Mouse (Mus musculus): ENCODE measurements at regions not wholly inside any gene's neighbourhood (a gene's known extent, or its start where the extent isn't known, plus 50 kb on each side); places are given as distances from the start of the nearest gene placed in this dataset.

GRCm38 (mm10) chr14:67159996-67160395 is 1151.0 kb upstream of the Gulo start:
- Histone ChIP-seq H3K4me2 (replicated peaks) (no peak overlapping the region), H3K9ac (no peak overlapping the region), H3K9me3 (ENCODE audit: control insufficient read depth, low read length) (no peaks in the 10 kb centered on the region), H3K4me3 (replicated peaks; ENCODE audit: low read length) (no peak overlapping the region), H3K27me3 (ENCODE audit: control insufficient read depth, insufficient read depth, low read length) (no peaks in the 10 kb centered on the region), H3K27ac (no peak overlapping the region), H3K4me1 (replicated peaks; ENCODE audit: control insufficient read depth, insufficient read depth, low read length) (0 out of 2 replicates have a peak, but pooled peaks cover 3% of the 10 kb centered on the region), H3K36me3 (replicated peaks; ENCODE audit: control insufficient read depth, insufficient read depth) (no peaks in the 10 kb centered on the region)
- no peak for ATAC-seq (ENCODE audit: low FRiP score)
- 92% methylated on average over 10 of the region's 10 CpGs for WGBS
- no peak for DNase-seq (ENCODE audit: low spot score)

GRCm38 (mm10) chr14:67158867-67159266 is 1149.9 kb upstream of the Gulo start:
- ATAC-seq (ENCODE audit: low FRiP score), result no peak
- DNase-seq (ENCODE audit: low spot score), result no peak
- no peak overlapping the region for H3K4me3 ChIP-seq (replicated peaks; ENCODE audit: low read length)
- 0 out of 2 replicates have a peak, but pooled peaks cover 3% of the 10 kb centered on the region for H3K4me1 ChIP-seq (replicated peaks; ENCODE audit: control insufficient read depth, insufficient read depth, low read length)
- H3K27ac ChIP-seq, result no peak overlapping the region
- no peak overlapping the region for H3K9ac ChIP-seq
- no peak overlapping the region for H3K4me2 ChIP-seq (replicated peaks)
- 94% methylated on average over 9 of the region's 9 CpGs for WGBS
- H3K9me3 ChIP-seq (ENCODE audit: control insufficient read depth, low read length), result no peaks in the 10 kb centered on the region
- H3K27me3 ChIP-seq (ENCODE audit: control insufficient read depth, insufficient read depth, low read length), result no peaks in the 10 kb centered on the region
- no peaks in the 10 kb centered on the region for H3K36me3 ChIP-seq (replicated peaks; ENCODE audit: control insufficient read depth, insufficient read depth)

GRCm38 (mm10) chr14:67156366-67156765 is 1147.4 kb upstream of the Gulo start:
- Histone ChIP-seq H3K9me3 (ENCODE audit: control insufficient read depth, low read length) (no peaks in the 10 kb centered on the region), H3K27me3 (ENCODE audit: control insufficient read depth, insufficient read depth, low read length) (no peaks in the 10 kb centered on the region), H3K36me3 (replicated peaks; ENCODE audit: control insufficient read depth, insufficient read depth) (no peaks in the 10 kb centered on the region), H3K27ac (no peak overlapping the region), H3K4me2 (replicated peaks) (no peak overlapping the region), H3K4me1 (replicated peaks; ENCODE audit: control insufficient read depth, insufficient read depth, low read length) (0 out of 2 replicates have a peak, but pooled peaks cover 3% of the 10 kb centered on the region), H3K9ac (no peak overlapping the region), H3K4me3 (replicated peaks; ENCODE audit: low read length) (no peak overlapping the region)
- DNase-seq (ENCODE audit: low spot score) (no peak), ATAC-seq (ENCODE audit: low FRiP score) (no peak)
- WGBS, result 64% methylated on average over 8 of the region's 8 CpGs

- DNase-seq (ENCODE audit: low spot score) (no peak), ATAC-seq (ENCODE audit: low FRiP score) (no peak)
- 59% methylated on average over 3 of the region's 3 CpGs for WGBS
- Histone ChIP-seq H3K36me3 (replicated peaks; ENCODE audit: control insufficient read depth, insufficient read depth) (no peaks in the 10 kb centered on the region), H3K4me3 (replicated peaks; ENCODE audit: low read length) (no peak overlapping the region), H3K27me3 (ENCODE audit: control insufficient read depth, insufficient read depth, low read length) (no peaks in the 10 kb centered on the region), H3K27ac (no peak overlapping the region), H3K9me3 (ENCODE audit: control insufficient read depth, low read length) (no peaks in the 10 kb centered on the region), H3K4me1 (replicated peaks; ENCODE audit: control insufficient read depth, insufficient read depth, low read length) (0 out of 2 replicates have a peak, but pooled peaks cover 3% of the 10 kb centered on the region), H3K4me2 (replicated peaks) (no peak overlapping the region), H3K9ac (no peak overlapping the region)
These were observed 1144.6 kb upstream of the Gulo start for GRCm38 (mm10) chr14:67153621-67154020.

GRCm38 (mm10) chr14:67149961-67150471 is 1141.0 kb upstream of the Gulo start:
- H3K36me3 ChIP-seq (replicated peaks; ENCODE audit: control insufficient read depth, insufficient read depth), result no peaks in the 10 kb centered on the region
- H3K4me3 ChIP-seq (replicated peaks; ENCODE audit: low read length), result no peak overlapping the region
- H3K9ac ChIP-seq, result no peak overlapping the region
- ATAC-seq (ENCODE audit: low FRiP score) (no peak), DNase-seq (ENCODE audit: low spot score) (no peak)
- H3K4me1 ChIP-seq (replicated peaks; ENCODE audit: control insufficient read depth, insufficient read depth, low read length), result 0 out of 2 replicates have a peak, but pooled peaks cover under 1% of the 10 kb centered on the region
- 56% methylated on average over 7 of the region's 7 CpGs for WGBS
- no peak overlapping the region for H3K27ac ChIP-seq
- no peak overlapping the region for H3K4me2 ChIP-seq (replicated peaks)
- H3K27me3 ChIP-seq (ENCODE audit: control insufficient read depth, insufficient read depth, low read length), result no peaks in the 10 kb centered on the region
- no peaks in the 10 kb centered on the region for H3K9me3 ChIP-seq (ENCODE audit: control insufficient read depth, low read length)

- WGBS, result 81% methylated on average over 8 of the region's 8 CpGs
- Histone ChIP-seq H3K27me3 (ENCODE audit: control insufficient read depth, insufficient read depth, low read length) (no peaks in the 10 kb centered on the region), H3K9me3 (ENCODE audit: control insufficient read depth, low read length) (no peaks in the 10 kb centered on the region), H3K36me3 (replicated peaks; ENCODE audit: control insufficient read depth, insufficient read depth) (no peaks in the 10 kb centered on the region), H3K27ac (no peak overlapping the region), H3K4me3 (replicated peaks; ENCODE audit: low read length) (no peak overlapping the region), H3K4me1 (replicated peaks; ENCODE audit: control insufficient read depth, insufficient read depth, low read length) (0 out of 2 replicates have a peak, but pooled peaks cover 8% of the 10 kb centered on the region), H3K4me2 (replicated peaks) (no peak overlapping the region), H3K9ac (no peak overlapping the region)
- ATAC-seq (ENCODE audit: low FRiP score), result no peak
- DNase-seq (ENCODE audit: low spot score), result no peak
These were observed 1140.1 kb upstream of the Gulo start for GRCm38 (mm10) chr14:67149091-67149490.

- DNase-seq (ENCODE audit: low spot score), result no peak
- WGBS, result 91% methylated on average over 12 of the region's 12 CpGs
These were observed 1137.6 kb upstream of the Gulo start for GRCm38 (mm10) chr14:67146602-67147001.

GRCm38 (mm10) chr14:67145046-67145445 is 1136.0 kb upstream of the Gulo start:
- H3K4me1 ChIP-seq (replicated peaks; ENCODE audit: control insufficient read depth, insufficient read depth, low read length), result peaks cover 32% of the 10 kb centered on the region
- H3K36me3 ChIP-seq (replicated peaks; ENCODE audit: control insufficient read depth, insufficient read depth), result no peaks in the 10 kb centered on the region
- H3K27ac ChIP-seq, result no peak overlapping the region
- H3K27me3 ChIP-seq (ENCODE audit: control insufficient read depth, insufficient read depth, low read length), result no peaks in the 10 kb centered on the region
- ATAC-seq (ENCODE audit: low FRiP score) (no peak), DNase-seq (ENCODE audit: low spot score) (no peak)
- WGBS, result 90% methylated on average over 6 of the region's 6 CpGs
- no peak overlapping the region for H3K9ac ChIP-seq
- H3K9me3 ChIP-seq (ENCODE audit: control insufficient read depth, low read length), result no peaks in the 10 kb centered on the region
- no peak overlapping the region for H3K4me3 ChIP-seq (replicated peaks; ENCODE audit: low read length)
- H3K4me2 ChIP-seq (replicated peaks), result no peak overlapping the region

More at GRCm38 (mm10) chr14:67146602-67147001, 1137.6 kb upstream of the Gulo start:
- no peaks in the 10 kb centered on the region for H3K9me3 ChIP-seq (ENCODE audit: control insufficient read depth, low read length)
- H3K4me2 ChIP-seq (replicated peaks), result no peak overlapping the region
- H3K27me3 ChIP-seq (ENCODE audit: control insufficient read depth, insufficient read depth, low read length), result no peaks in the 10 kb centered on the region
- no peak overlapping the region for H3K9ac ChIP-seq
- no peak overlapping the region for H3K4me3 ChIP-seq (replicated peaks; ENCODE audit: low read length)
- H3K4me1 ChIP-seq (replicated peaks; ENCODE audit: control insufficient read depth, insufficient read depth, low read length), result peaks cover 27% of the 10 kb centered on the region
- no peaks in the 10 kb centered on the region for H3K36me3 ChIP-seq (replicated peaks; ENCODE audit: control insufficient read depth, insufficient read depth)
- ATAC-seq (ENCODE audit: low FRiP score), result no peak
- H3K27ac ChIP-seq, result no peak overlapping the region

- Histone ChIP-seq H3K27me3 (ENCODE audit: control insufficient read depth, insufficient read depth, low read length) (no peaks in the 10 kb centered on the region), H3K4me1 (replicated peaks; ENCODE audit: control insufficient read depth, insufficient read depth, low read length) (peaks cover 32% of the 10 kb centered on the region), H3K4me3 (replicated peaks; ENCODE audit: low read length) (no peak overlapping the region), H3K9ac (no peak overlapping the region), H3K36me3 (replicated peaks; ENCODE audit: control insufficient read depth, insufficient read depth) (no peaks in the 10 kb centered on the region), H3K9me3 (ENCODE audit: control insufficient read depth, low read length) (no peaks in the 10 kb centered on the region), H3K27ac (no peak overlapping the region), H3K4me2 (replicated peaks) (no peak overlapping the region)
- DNase-seq (ENCODE audit: low spot score) (no peak), ATAC-seq (ENCODE audit: low FRiP score) (no peak)
- WGBS, result 83% methylated on average over 4 of the region's 4 CpGs
These were observed 1135.5 kb upstream of the Gulo start for GRCm38 (mm10) chr14:67144461-67144985.

GRCm38 (mm10) chr14:67143826-67144225 is 1134.8 kb upstream of the Gulo start:
- H3K27me3 ChIP-seq (ENCODE audit: control insufficient read depth, insufficient read depth, low read length), result no peaks in the 10 kb centered on the region
- no peaks in the 10 kb centered on the region for H3K36me3 ChIP-seq (replicated peaks; ENCODE audit: control insufficient read depth, insufficient read depth)
- H3K27ac ChIP-seq, result no peak overlapping the region
- no peak overlapping the region for H3K4me2 ChIP-seq (replicated peaks)
- ATAC-seq (ENCODE audit: low FRiP score), result no peak
- DNase-seq (ENCODE audit: low spot score), result no peak
- H3K4me1 ChIP-seq (replicated peaks; ENCODE audit: control insufficient read depth, insufficient read depth, low read length), result peaks cover 32% of the 10 kb centered on the region
- H3K9me3 ChIP-seq (ENCODE audit: control insufficient read depth, low read length), result no peaks in the 10 kb centered on the region
- H3K4me3 ChIP-seq (replicated peaks; ENCODE audit: low read length), result no peak overlapping the region
- no peak overlapping the region for H3K9ac ChIP-seq
- 38% methylated on average over 6 of the region's 6 CpGs for WGBS

Data from hindbrain, embryonic 14.5 days (tissue).